Mouse (Mus musculus): Measurements from ENCODE around the gene Nos2. TPM values are rescaled to one million over a fixed set of nuclear protein-coding genes. Genes with fewer than 3 reads are reported as not detected.
A peak's percentile ranks its signal among the peaks of the same experiment; 100 is the strongest.

Gene Nos2
- polyA plus RNA-seq, 1 experiment: not detected

- H3K27ac ChIP-seq (ENCODE audit: insufficient read depth, low read depth, low read length): no peak overlapping the region
- TF ChIP-seq CTCF (IDR thresholded peaks at IDR 0.05; ENCODE audit: low read depth, low read length) (no peak), POLR2A (IDR thresholded peaks at IDR 0.05; ENCODE audit: borderline replicate concordance, low read depth, low read length) (no peak)
- peaks cover 3% of the 10 kb centered on the region; the same call in 1 of the 2 replicates for H3K4me1 ChIP-seq (ENCODE audit: control insufficient read depth, insufficient read depth, low read length)
- no peak overlapping the region for H3K4me3 ChIP-seq (ENCODE audit: insufficient read depth, low read length)
Observed at GRCm38 (mm10) chr11:78972328-78972727, 51.7 kb downstream of the Nos2 start.

DNA sequence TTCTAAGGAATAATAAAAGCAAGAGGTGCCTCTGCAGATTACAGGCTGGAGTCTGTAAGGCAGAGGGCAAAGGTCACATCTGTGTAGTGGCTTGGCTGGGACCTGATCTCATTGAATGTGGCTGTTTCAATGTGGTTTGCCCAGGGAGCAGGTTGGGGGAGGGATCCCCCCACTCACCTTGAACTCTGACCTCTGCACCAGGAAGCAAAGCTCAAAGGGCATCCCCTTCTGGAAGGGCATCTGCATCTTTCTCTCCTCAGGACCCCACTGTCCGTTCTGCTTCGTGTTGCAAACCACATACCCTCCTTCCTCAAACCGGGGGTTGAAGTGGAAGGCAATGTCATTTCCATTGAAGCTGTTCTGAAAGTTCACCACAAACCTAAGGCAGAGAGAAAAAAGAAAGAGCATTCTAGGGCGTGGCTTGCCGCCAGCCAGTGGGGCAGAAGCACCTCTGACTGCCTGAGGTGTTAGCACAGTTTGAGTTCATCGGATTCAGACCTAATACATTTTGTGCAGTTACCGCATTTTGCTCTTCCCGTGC is 52.3 kb downstream of the Nos2 start:
- TF ChIP-seq POLR2A (IDR thresholded peaks at IDR 0.05; ENCODE audit: borderline replicate concordance, low read depth, low read length): no peak
- no peak for TF ChIP-seq CTCF (IDR thresholded peaks at IDR 0.05; ENCODE audit: low read depth, low read length)
- Histone ChIP-seq H3K4me1 (ENCODE audit: control insufficient read depth, insufficient read depth, low read length) (peaks cover 3% of the 10 kb centered on the region; the same call in 1 of the 2 replicates), H3K27ac (ENCODE audit: insufficient read depth, low read depth, low read length) (no peak overlapping the region)

DNA sequence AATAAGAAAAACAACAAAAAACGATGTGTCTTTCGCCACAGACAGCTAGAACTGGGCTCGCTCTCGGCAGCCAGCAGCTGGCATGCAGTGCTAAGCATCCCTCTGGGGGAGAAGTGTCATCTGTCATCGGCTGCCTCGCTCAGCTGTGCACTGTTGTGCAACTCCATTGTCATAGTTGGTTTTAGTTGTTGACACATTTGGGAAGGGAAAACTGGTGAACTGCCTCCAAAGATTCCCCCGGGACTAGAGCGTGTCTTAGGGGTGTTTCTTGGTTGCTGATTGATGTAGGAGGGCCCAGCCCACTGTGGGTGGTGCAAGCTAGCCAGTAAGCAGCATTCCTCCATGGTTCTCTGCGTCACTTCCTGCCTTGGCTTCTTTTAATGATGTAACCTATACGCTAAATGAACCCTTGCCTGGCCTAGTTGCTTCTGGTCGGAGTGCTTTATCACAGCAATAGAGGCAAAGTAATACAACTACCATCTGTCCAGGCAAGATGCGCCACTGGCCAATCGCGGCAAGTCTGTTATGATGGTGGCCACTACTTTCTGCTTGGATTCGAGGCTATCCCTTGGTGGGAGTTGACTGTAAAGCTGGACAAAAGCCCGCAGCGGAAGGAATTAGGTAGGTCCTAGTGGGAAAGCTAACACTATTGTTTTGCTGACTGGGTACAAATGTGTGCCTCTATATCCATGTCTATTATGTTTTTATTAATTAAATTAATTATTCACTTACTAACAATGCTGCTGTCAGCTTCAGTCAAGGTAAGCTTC is 53.0 kb downstream of the Nos2 start:
- no peak for TF ChIP-seq POLR2A (IDR thresholded peaks at IDR 0.05; ENCODE audit: borderline replicate concordance, low read depth, low read length)
- no peak for TF ChIP-seq CTCF (IDR thresholded peaks at IDR 0.05; ENCODE audit: low read depth, low read length)
- H3K4me1 ChIP-seq (ENCODE audit: control insufficient read depth, insufficient read depth, low read length): peaks cover 3% of the 10 kb centered on the region; the same call in 1 of the 2 replicates
- H3K4me3 ChIP-seq (ENCODE audit: insufficient read depth, low read length): no peak overlapping the region
- H3K27ac ChIP-seq (ENCODE audit: insufficient read depth, low read depth, low read length): no peak overlapping the region

More for the DNA sequence above, 52.3 kb downstream of the Nos2 start:
- H3K4me3 ChIP-seq (ENCODE audit: insufficient read depth, low read length): no peak overlapping the region

- Histone ChIP-seq H3K4me1 (ENCODE audit: control insufficient read depth, insufficient read depth, low read length) (peaks cover 4% of the 10 kb centered on the region), H3K27ac (ENCODE audit: insufficient read depth, low read depth, low read length) (no peak overlapping the region), H3K4me3 (ENCODE audit: insufficient read depth, low read length) (no peak overlapping the region)
- TF ChIP-seq POLR2A (IDR thresholded peaks at IDR 0.05; ENCODE audit: borderline replicate concordance, low read depth, low read length) (no peak), CTCF (IDR thresholded peaks at IDR 0.05; ENCODE audit: low read depth, low read length) (no peak)
Observed at GRCm38 (mm10) chr11:78976731-78977510, 56.3 kb downstream of the Nos2 start.

GRCm38 (mm10) chr11:78978176-78979019 is 57.8 kb downstream of the Nos2 start:
- H3K27ac ChIP-seq (ENCODE audit: insufficient read depth, low read depth, low read length): no peak overlapping the region
- H3K4me1 ChIP-seq (ENCODE audit: control insufficient read depth, insufficient read depth, low read length): peaks cover 16% of the 10 kb centered on the region
- no peak for TF ChIP-seq POLR2A (IDR thresholded peaks at IDR 0.05; ENCODE audit: borderline replicate concordance, low read depth, low read length)
- TF ChIP-seq CTCF (IDR thresholded peaks at IDR 0.05; ENCODE audit: low read depth, low read length): no peak

GRCm38 (mm10) chr11:78980083-78980634 is 59.6 kb downstream of the Nos2 start:
- Histone ChIP-seq H3K27ac (ENCODE audit: insufficient read depth, low read depth, low read length) (no peak overlapping the region), H3K4me3 (ENCODE audit: insufficient read depth, low read length) (no peak overlapping the region), H3K4me1 (ENCODE audit: control insufficient read depth, insufficient read depth, low read length) (peaks cover 22% of the 10 kb centered on the region)
- no peak for TF ChIP-seq CTCF (IDR thresholded peaks at IDR 0.05; ENCODE audit: low read depth, low read length)
- TF ChIP-seq POLR2A (IDR thresholded peaks at IDR 0.05; ENCODE audit: borderline replicate concordance, low read depth, low read length): no peak

More at GRCm38 (mm10) chr11:78978176-78979019, 57.8 kb downstream of the Nos2 start:
- no peak overlapping the region for H3K4me3 ChIP-seq (ENCODE audit: insufficient read depth, low read length)

- Histone ChIP-seq H3K27ac (ENCODE audit: insufficient read depth, low read depth, low read length) (peak overlapping the region; percentile 68; the same call in 1 of the 2 replicates), H3K4me1 (ENCODE audit: control insufficient read depth, insufficient read depth, low read length) (peaks cover 29% of the 10 kb centered on the region), H3K4me3 (ENCODE audit: insufficient read depth, low read length) (no peak overlapping the region; the same call in 1 of the 2 replicates)
- TF ChIP-seq POLR2A (IDR thresholded peaks at IDR 0.05; ENCODE audit: borderline replicate concordance, low read depth, low read length): no peak
- no peak for TF ChIP-seq CTCF (IDR thresholded peaks at IDR 0.05; ENCODE audit: low read depth, low read length)
Observed at GRCm38 (mm10) chr11:78982042-78982441, 61.5 kb downstream of the Nos2 start.

DNA sequence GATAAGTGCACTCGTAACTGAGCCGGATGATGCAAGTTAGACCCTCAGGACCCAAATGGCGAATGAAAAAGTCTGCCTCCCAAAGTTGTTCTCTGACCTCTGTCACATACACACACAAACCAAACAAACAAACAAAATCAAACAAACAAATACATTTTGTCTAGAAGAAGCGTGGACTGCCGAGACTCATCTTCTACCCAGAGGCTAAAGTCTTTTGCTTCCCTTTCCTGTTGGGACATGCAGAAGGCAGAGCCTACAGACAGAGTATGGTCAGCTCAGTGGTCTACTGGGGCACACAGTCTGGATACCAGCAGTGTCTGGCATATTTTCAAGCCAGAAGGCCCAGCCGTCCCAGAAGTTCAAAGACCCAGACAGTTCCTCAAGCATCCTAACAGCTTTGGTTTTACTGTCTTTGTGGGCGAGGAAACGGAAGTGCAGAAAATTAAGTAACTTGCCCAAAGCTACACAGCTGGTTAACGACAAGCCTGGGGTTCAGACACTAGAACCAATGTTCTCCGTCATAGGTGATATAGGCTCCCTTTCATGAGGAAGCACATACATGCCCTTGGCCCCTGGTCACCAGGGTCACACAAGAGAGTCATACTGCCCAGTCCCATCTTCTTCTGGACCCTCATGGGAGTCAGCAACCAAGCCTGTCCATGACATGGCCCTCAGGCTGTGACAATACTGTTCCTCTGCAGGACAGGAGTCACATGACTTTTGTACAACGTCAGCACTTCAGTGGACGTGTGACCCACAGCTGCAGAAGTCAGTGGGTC is 62.1 kb downstream of the Nos2 start:
- Histone ChIP-seq H3K4me3 (ENCODE audit: insufficient read depth, low read length) (peak overlapping the region; percentile 64), H3K27ac (ENCODE audit: insufficient read depth, low read depth, low read length) (peak overlapping the region; percentile 68), H3K4me1 (ENCODE audit: control insufficient read depth, insufficient read depth, low read length) (peaks cover 29% of the 10 kb centered on the region)
- TF ChIP-seq CTCF (IDR thresholded peaks at IDR 0.05; ENCODE audit: low read depth, low read length) (no peak), POLR2A (IDR thresholded peaks at IDR 0.05; ENCODE audit: borderline replicate concordance, low read depth, low read length) (no peak)
